Mouse (Mus musculus) frontal cortex, postnatal 25 days (tissue): ENCODE measurements around the gene Ezh1.
"Not testable (repeated sequence)": the region's sequence is repeated elsewhere in the genome, so short reads cannot be mapped to it uniquely, and the experiment has no call there.

Experiments used
- DNase-seq, 2 experiments: peaks; one replicate each; pipeline ENCODE4 v3.0.0; 2022; ENCODE audit warnings: low spot score in 2 of 2

Gene Ezh1

GRCm38 (mm10) chr11:101168301-101168980 is 57.8 kb downstream of the Ezh1 start:
- DNase-seq, result no peak

DNA sequence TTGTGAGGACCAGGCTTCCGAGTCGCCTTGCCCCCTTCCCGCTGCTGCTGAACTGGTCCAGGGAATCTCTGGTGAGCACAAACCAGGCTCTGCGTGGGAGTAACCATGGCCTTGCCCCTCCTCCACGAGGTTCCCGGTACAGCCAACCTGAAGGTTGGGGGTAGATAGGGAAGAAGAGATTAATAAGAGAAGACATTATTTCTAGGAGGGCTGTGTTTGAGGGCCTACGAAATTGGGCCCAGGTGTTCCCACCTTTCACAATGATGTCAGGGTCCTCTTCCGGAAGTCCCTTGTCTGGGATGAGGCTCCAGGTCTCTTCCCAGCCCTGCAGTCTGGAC is 58.3 kb downstream of the Ezh1 start:
- no peak for DNase-seq

- no peak for DNase-seq
Measured at GRCm38 (mm10) chr11:101167211-101167962, 58.9 kb downstream of the Ezh1 start.

DNA sequence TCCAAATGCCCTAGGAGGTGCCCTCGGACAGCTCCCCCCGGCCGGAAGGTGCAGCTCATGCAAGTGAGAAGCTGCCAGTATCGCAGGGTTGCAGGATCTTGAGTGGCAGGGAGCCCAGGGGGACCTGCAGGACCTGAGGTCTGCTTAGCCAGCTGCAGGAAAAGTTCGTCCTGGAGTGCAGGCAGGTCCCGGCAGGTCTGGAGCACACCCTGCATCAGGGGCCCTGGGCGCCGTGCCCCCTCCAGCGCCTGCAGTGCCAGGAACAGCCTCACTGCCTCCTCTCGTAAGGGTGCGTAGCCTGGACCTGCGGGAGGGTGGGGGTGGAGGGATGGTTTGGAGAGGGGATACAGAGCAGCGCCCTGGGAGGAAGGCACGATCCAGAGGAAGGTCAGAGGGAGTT is 59.9 kb downstream of the Ezh1 start:
- DNase-seq, result no peak

GRCm38 (mm10) chr11:101164677-101165580 is 61.3 kb downstream of the Ezh1 start:
- no peak for DNase-seq

DNA sequence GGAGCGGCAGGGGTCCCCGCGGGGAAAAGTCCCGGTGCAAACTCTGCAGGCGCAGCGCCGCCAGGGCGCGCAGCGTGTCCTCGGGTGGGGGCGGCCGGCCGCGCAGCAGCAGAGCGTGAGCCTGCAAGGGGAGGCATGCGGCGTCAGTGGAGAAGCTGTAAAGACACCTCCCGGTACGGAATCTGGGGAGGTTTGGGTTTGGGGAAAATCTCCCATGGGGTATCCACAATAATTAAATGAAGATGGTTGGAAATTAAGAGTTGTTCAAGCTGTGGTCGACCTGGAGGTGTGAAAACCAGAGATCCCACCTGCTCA is 62.0 kb downstream of the Ezh1 start:
- no peak for DNase-seq

GRCm38 (mm10) chr11:101163476-101164350 is 62.5 kb downstream of the Ezh1 start:
- DNase-seq, result no peak

DNA sequence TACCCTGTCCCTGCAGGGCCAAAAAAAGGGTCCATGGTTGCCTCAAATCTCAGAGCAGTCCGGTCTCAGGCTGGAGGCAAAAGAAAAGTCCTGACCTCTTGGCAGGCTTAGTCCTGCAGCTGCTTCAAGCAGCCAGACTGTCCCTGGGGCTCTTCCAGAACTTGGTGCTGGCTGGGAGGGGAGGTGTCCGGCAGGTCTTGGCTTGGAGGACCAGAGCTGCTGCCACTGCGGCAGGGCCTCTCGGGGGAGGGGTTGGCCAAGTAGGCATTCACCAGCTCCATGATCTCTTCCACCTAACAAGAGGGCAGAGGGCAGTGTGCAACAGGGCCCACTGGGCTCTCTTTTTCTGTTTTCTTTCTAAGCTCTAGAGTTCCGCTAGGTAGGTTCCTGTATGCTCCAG is 63.5 kb downstream of the Ezh1 start:
- DNase-seq, result no peak

GRCm38 (mm10) chr11:101162301-101162700 is 64.0 kb downstream of the Ezh1 start:
- DNase-seq, result no peak

GRCm38 (mm10) chr11:101161551-101161950 is 64.7 kb downstream of the Ezh1 start:
- no peak for DNase-seq

- not testable (repeated sequence) for DNase-seq
Measured at GRCm38 (mm10) chr11:101160981-101161505, 65.2 kb downstream of the Ezh1 start.

- DNase-seq, result not testable (repeated sequence)
Measured at GRCm38 (mm10) chr11:101160151-101160550, 66.1 kb downstream of the Ezh1 start.

DNA sequence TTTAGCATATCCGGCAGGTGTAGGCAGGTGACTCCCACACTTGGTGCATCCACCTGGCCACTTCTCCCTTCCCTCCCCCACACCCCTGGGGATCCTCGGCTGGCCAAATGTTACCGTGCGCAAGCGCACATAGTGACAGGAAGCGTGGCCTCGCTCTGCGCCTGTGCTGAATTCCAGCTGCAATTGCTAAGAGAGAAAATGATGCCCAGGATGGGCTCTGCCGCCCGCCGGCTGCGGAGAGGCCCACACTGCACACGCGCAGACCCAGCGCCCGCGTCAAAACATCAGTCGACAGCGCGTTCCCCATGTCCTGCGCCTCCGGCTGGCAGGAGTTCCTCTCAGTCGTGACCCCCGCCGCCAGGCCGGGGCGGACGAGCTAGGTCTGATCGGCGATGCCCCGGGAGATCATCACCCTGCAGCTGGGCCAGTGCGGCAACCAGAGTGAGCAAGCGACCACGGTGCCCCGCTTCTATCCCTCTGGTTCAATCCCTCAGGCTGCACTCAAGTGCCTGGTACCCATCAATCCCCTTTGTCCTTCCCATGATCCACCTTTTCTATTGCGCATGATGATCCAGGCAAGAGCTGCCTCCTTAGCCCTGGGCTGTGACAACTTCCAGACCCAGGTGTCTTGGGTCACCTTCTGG is 70.4 kb downstream of the Ezh1 start, which contains the start of gene Tubg2:
Tubg2 (plus strand) TSS at position 180 of the 644 bp plus-strand sequence.
- DNase-seq, result peak; percentile 52 to 68

DNA sequence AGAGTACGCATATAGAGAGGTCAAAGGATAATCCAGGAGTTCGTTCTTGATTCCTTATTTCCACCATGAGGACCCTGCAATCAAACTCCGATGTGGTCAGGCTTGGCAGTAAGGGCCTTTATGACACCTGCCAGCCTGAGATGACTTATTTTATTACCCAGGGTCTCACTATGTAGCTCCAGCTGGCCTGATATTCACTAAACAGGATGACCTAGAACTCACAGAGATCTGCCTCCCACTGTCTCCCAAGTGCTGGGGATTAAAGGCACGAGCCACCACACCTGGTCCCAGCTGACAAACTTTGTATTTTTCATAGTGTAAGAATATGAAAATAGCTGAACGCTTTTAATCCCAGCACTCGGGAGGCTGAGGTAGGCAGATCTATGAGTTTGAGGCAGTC is 71.1 kb downstream of the Ezh1 start:
- DNase-seq, result no peak

DNA sequence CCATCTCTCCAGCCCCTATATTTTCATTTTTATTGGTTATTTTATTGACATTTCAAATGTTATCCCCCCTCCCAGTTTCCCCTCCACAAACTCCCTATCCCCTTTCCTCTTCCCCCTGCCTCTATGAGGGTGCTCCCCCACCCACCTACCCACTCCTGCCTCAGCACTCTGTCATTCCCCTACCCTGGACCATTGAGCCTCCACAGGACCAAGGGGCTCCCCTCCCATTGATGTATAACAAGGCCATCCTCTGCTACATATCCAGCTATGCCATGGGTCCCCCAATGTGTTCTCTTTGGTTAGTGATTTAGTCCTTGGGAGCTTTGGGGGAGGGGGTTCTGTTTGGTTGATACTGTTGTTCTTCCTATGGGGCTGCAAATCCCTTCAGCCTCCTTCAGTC is 71.6 kb downstream of the Ezh1 start:
- no peak for DNase-seq

- no peak for DNase-seq
Measured at GRCm38 (mm10) chr11:101152825-101153224, 73.4 kb downstream of the Ezh1 start.

DNA sequence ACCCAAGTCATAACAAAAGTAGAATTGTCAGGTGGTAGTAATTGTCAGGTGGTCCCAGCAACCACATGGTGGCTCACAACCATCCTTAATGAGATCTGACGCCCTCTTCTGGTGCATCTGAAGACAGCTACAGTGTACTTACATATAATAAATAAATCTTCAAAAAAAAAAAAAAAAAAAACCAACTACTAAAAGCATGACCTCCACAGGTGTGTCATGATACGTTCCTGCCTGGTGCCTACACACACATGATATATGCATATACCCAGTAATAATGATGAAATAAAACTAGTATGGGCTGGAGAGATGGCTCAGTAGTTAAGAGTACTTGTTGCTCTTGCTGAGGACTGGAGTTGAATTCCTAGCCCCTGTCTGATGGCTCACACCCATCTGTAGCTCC is 75.2 kb downstream of the Ezh1 start:
- no peak for DNase-seq

- DNase-seq, result no peak
Measured at GRCm38 (mm10) chr11:101149178-101150105, 76.8 kb downstream of the Ezh1 start.

- DNase-seq, result no peak
Measured at GRCm38 (mm10) chr11:101148751-101149150, 77.5 kb downstream of the Ezh1 start.

- peak in 1 of 2 experiments; percentile 41 for DNase-seq
Measured at GRCm38 (mm10) chr11:101146377-101146776, 79.9 kb downstream of the Ezh1 start.
